Mouse (Mus musculus) liver, embryonic 12.5 days (tissue): Measurements from ENCODE around the gene Olfr1369-ps1. TPM values are rescaled to one million over a fixed set of nuclear protein-coding genes. Genes with fewer than 3 reads are reported as not detected.

Experiments
- polyA plus RNA-seq: library from polyadenylated mRNA; unstranded; fragments of >200 nt; fragmentation: Nextera tagmentation; extraction: Ambion mirVana; gene quantifications from 2 replicates; pipeline ENCODE4 v1.2.1, GENCODE M21; 2016

Olfr1369-ps1 gene
- polyA plus RNA-seq, 1 experiment from 2014 or later = 0.10 TPM

Other genes starting within 250 kb of the Olfr1369-ps1 start
- not detected in 2 replicates for gene Olfr1370, start 36.5 kb upstream of the Olfr1369-ps1 start, polyA plus RNA-seq
- not detected in 2 replicates for gene Olfr263, start 18.2 kb downstream of the Olfr1369-ps1 start, polyA plus RNA-seq
- gene Olfr1368, start 34.4 kb downstream of the Olfr1369-ps1 start, polyA plus RNA-seq = not detected in 2 replicates
- 129 and 132 TPM in 2 replicates for gene Trim27, start 68.0 kb downstream of the Olfr1369-ps1 start, polyA plus RNA-seq
- gene Gpx5, start 181.2 kb downstream of the Olfr1369-ps1 start, polyA plus RNA-seq = not detected in 2 replicates
- gene Gpx6, start 200.6 kb downstream of the Olfr1369-ps1 start, polyA plus RNA-seq = not detected in 2 replicates
- not detected in 2 replicates for gene Olfr1367, start 235.4 kb downstream of the Olfr1369-ps1 start, polyA plus RNA-seq